Mouse (Mus musculus): ENCODE measurements at regions not wholly inside any gene's neighbourhood (a gene's known extent, or its start where the extent isn't known, plus 50 kb on each side); places are given as distances from the start of the nearest gene placed in this dataset.

GRCm38 (mm10) chr1:167938176-167938575, 249.1 kb downstream of the Lmx1a start:
- Histone ChIP-seq H3K27ac (ENCODE audit: low read length) (no peak overlapping the region), H3K4me1 (ENCODE audit: control insufficient read depth, insufficient read depth, low read length) (0 out of 2 replicates have a peak, but pooled peaks cover 4% of the 10 kb centered on the region), H3K36me3 (ENCODE audit: control insufficient read depth, insufficient read depth, low read length) (no peaks in the 10 kb centered on the region), H3K4me2 (ENCODE audit: low read length) (no peak overlapping the region), H3K27me3 (ENCODE audit: control insufficient read depth, insufficient read depth, low read depth, low read length) (no peaks in the 10 kb centered on the region; the same call in 1 of the 2 replicates), H3K9ac (ENCODE audit: low read depth, low read length) (no peak overlapping the region), H3K9me3 (replicated peaks; ENCODE audit: control insufficient read depth, low read length, poor library complexity, severe bottlenecking) (no peaks in the 10 kb centered on the region), H3K4me3 (ENCODE audit: low read depth, low read length) (no peak overlapping the region)
- WGBS = 93% methylated on average over 2 of the region's 2 CpGs
- ATAC-seq = no peak

GRCm38 (mm10) chr1:167942037-167942470, 253.0 kb downstream of the Lmx1a start:
- ATAC-seq = 0 out of 2 replicates have a peak, but pooled peaks have one; percentile 70
- H3K4me1 ChIP-seq (ENCODE audit: control insufficient read depth, insufficient read depth, low read length) = peaks cover 5% of the 10 kb centered on the region; the same call in 1 of the 2 replicates
- H3K27ac ChIP-seq (ENCODE audit: low read length) = 0 out of 2 replicates have a peak overlapping the region, but pooled peaks have one; percentile 3
- H3K36me3 ChIP-seq (ENCODE audit: control insufficient read depth, insufficient read depth, low read length) = no peaks in the 10 kb centered on the region
- H3K4me2 ChIP-seq (ENCODE audit: low read length) = peak overlapping the region; percentile 35
- H3K27me3 ChIP-seq (ENCODE audit: control insufficient read depth, insufficient read depth, low read depth, low read length) = no peaks in the 10 kb centered on the region
- H3K9me3 ChIP-seq (replicated peaks; ENCODE audit: control insufficient read depth, low read length, poor library complexity, severe bottlenecking) = no peaks in the 10 kb centered on the region
- 29% methylated on average over 8 of the region's 8 CpGs for WGBS
- H3K4me3 ChIP-seq (ENCODE audit: low read depth, low read length) = no peak overlapping the region
- H3K9ac ChIP-seq (ENCODE audit: low read depth, low read length) = no peak overlapping the region; the same call in 1 of the 2 replicates

- no peak for ATAC-seq
- no peaks in the 10 kb centered on the region for H3K9me3 ChIP-seq (replicated peaks; ENCODE audit: control insufficient read depth, low read length, poor library complexity, severe bottlenecking)
- peaks cover 15% of the 10 kb centered on the region; the same call in 1 of the 2 replicates for H3K4me1 ChIP-seq (ENCODE audit: control insufficient read depth, insufficient read depth, low read length)
- no peaks in the 10 kb centered on the region for H3K36me3 ChIP-seq (ENCODE audit: control insufficient read depth, insufficient read depth, low read length)
- H3K9ac ChIP-seq (ENCODE audit: low read depth, low read length) = no peak overlapping the region
- H3K4me3 ChIP-seq (ENCODE audit: low read depth, low read length) = no peak overlapping the region
- no peaks in the 10 kb centered on the region for H3K27me3 ChIP-seq (ENCODE audit: control insufficient read depth, insufficient read depth, low read depth, low read length)
- no peak overlapping the region for H3K4me2 ChIP-seq (ENCODE audit: low read length)
- H3K27ac ChIP-seq (ENCODE audit: low read length) = no peak overlapping the region
- 79% methylated on average over 8 of the region's 8 CpGs for WGBS
Observed at GRCm38 (mm10) chr1:167943121-167943520, 254.1 kb downstream of the Lmx1a start.

- ATAC-seq = no peak
Observed at GRCm38 (mm10) chr1:167945615-167946252, 256.7 kb downstream of the Lmx1a start.

GRCm38 (mm10) chr1:167947866-167948265, 258.8 kb downstream of the Lmx1a start:
- Histone ChIP-seq H3K4me1 (ENCODE audit: control insufficient read depth, insufficient read depth, low read length) (peaks cover 11% of the 10 kb centered on the region; the same call in 1 of the 2 replicates), H3K27me3 (ENCODE audit: control insufficient read depth, insufficient read depth, low read depth, low read length) (no peaks in the 10 kb centered on the region), H3K4me3 (ENCODE audit: low read depth, low read length) (no peak overlapping the region), H3K36me3 (ENCODE audit: control insufficient read depth, insufficient read depth, low read length) (no peaks in the 10 kb centered on the region), H3K4me2 (ENCODE audit: low read length) (no peak overlapping the region), H3K27ac (ENCODE audit: low read length) (no peak overlapping the region), H3K9me3 (replicated peaks; ENCODE audit: control insufficient read depth, low read length, poor library complexity, severe bottlenecking) (peaks cover 2% of the 10 kb centered on the region; the same call in 1 of the 2 replicates), H3K9ac (ENCODE audit: low read depth, low read length) (no peak overlapping the region)
- WGBS = 68% methylated on average over 7 of the region's 7 CpGs
- ATAC-seq = no peak

More at GRCm38 (mm10) chr1:167945615-167946252, 256.7 kb downstream of the Lmx1a start:
- Histone ChIP-seq H3K4me2 (ENCODE audit: low read length) (no peak overlapping the region), H3K36me3 (ENCODE audit: control insufficient read depth, insufficient read depth, low read length) (no peaks in the 10 kb centered on the region), H3K4me1 (ENCODE audit: control insufficient read depth, insufficient read depth, low read length) (peaks cover 15% of the 10 kb centered on the region; the same call in 1 of the 2 replicates), H3K4me3 (ENCODE audit: low read depth, low read length) (no peak overlapping the region), H3K27ac (ENCODE audit: low read length) (no peak overlapping the region), H3K9me3 (replicated peaks; ENCODE audit: control insufficient read depth, low read length, poor library complexity, severe bottlenecking) (no peaks in the 10 kb centered on the region), H3K9ac (ENCODE audit: low read depth, low read length) (no peak overlapping the region), H3K27me3 (ENCODE audit: control insufficient read depth, insufficient read depth, low read depth, low read length) (no peaks in the 10 kb centered on the region)
- WGBS = 76% methylated on average over 9 of the region's 9 CpGs

- no peak for ATAC-seq
- no peaks in the 10 kb centered on the region for H3K27me3 ChIP-seq (ENCODE audit: control insufficient read depth, insufficient read depth, low read depth, low read length)
- peaks cover 2% of the 10 kb centered on the region; the same call in 1 of the 2 replicates for H3K9me3 ChIP-seq (replicated peaks; ENCODE audit: control insufficient read depth, low read length, poor library complexity, severe bottlenecking)
- H3K27ac ChIP-seq (ENCODE audit: low read length) = no peak overlapping the region
- H3K36me3 ChIP-seq (ENCODE audit: control insufficient read depth, insufficient read depth, low read length) = no peaks in the 10 kb centered on the region
- H3K4me1 ChIP-seq (ENCODE audit: control insufficient read depth, insufficient read depth, low read length) = peaks cover 11% of the 10 kb centered on the region; the same call in 1 of the 2 replicates
- no peak overlapping the region for H3K4me3 ChIP-seq (ENCODE audit: low read depth, low read length)
- H3K4me2 ChIP-seq (ENCODE audit: low read length) = no peak overlapping the region
- no peak overlapping the region for H3K9ac ChIP-seq (ENCODE audit: low read depth, low read length)
Observed at GRCm38 (mm10) chr1:167951717-167952116, 262.7 kb downstream of the Lmx1a start.

- Histone ChIP-seq H3K4me1 (ENCODE audit: control insufficient read depth, insufficient read depth, low read length) (peaks cover 2% of the 10 kb centered on the region; the same call in 1 of the 2 replicates), H3K27ac (ENCODE audit: low read length) (no peak overlapping the region), H3K9me3 (replicated peaks; ENCODE audit: control insufficient read depth, low read length, poor library complexity, severe bottlenecking) (no peaks in the 10 kb centered on the region), H3K27me3 (ENCODE audit: control insufficient read depth, insufficient read depth, low read depth, low read length) (no peaks in the 10 kb centered on the region), H3K36me3 (ENCODE audit: control insufficient read depth, insufficient read depth, low read length) (no peaks in the 10 kb centered on the region), H3K4me3 (ENCODE audit: low read depth, low read length) (no peak overlapping the region), H3K9ac (ENCODE audit: low read depth, low read length) (no peak overlapping the region), H3K4me2 (ENCODE audit: low read length) (no peak overlapping the region)
- no peak for ATAC-seq
- WGBS = 95% methylated on average over 6 of the region's 6 CpGs
Observed at GRCm38 (mm10) chr1:167958531-167958930, 269.5 kb downstream of the Lmx1a start.

GRCm38 (mm10) chr1:167969545-167969944, 280.5 kb downstream of the Lmx1a start:
- no peaks in the 10 kb centered on the region for H3K27me3 ChIP-seq (ENCODE audit: control insufficient read depth, insufficient read depth, low read depth, low read length)
- H3K4me3 ChIP-seq (ENCODE audit: low read depth, low read length) = no peak overlapping the region
- no peaks in the 10 kb centered on the region for H3K9me3 ChIP-seq (replicated peaks; ENCODE audit: control insufficient read depth, low read length, poor library complexity, severe bottlenecking)
- no peaks in the 10 kb centered on the region for H3K4me1 ChIP-seq (ENCODE audit: control insufficient read depth, insufficient read depth, low read length)
- H3K36me3 ChIP-seq (ENCODE audit: control insufficient read depth, insufficient read depth, low read length) = no peaks in the 10 kb centered on the region
- WGBS = 31% methylated on average over 3 of the region's 3 CpGs
- H3K27ac ChIP-seq (ENCODE audit: low read length) = no peak overlapping the region
- ATAC-seq = no peak
- no peak overlapping the region for H3K9ac ChIP-seq (ENCODE audit: low read depth, low read length)
- no peak overlapping the region for H3K4me2 ChIP-seq (ENCODE audit: low read length)

- H3K4me1 ChIP-seq (ENCODE audit: control insufficient read depth, insufficient read depth, low read length) = no peaks in the 10 kb centered on the region
- H3K4me2 ChIP-seq (ENCODE audit: low read length) = no peak overlapping the region
- H3K36me3 ChIP-seq (ENCODE audit: control insufficient read depth, insufficient read depth, low read length) = no peaks in the 10 kb centered on the region
- H3K4me3 ChIP-seq (ENCODE audit: low read depth, low read length) = no peak overlapping the region
- H3K9me3 ChIP-seq (replicated peaks; ENCODE audit: control insufficient read depth, low read length, poor library complexity, severe bottlenecking) = no peaks in the 10 kb centered on the region
- H3K27me3 ChIP-seq (ENCODE audit: control insufficient read depth, insufficient read depth, low read depth, low read length) = no peaks in the 10 kb centered on the region
- H3K9ac ChIP-seq (ENCODE audit: low read depth, low read length) = no peak overlapping the region
- no peak for ATAC-seq
- no peak overlapping the region for H3K27ac ChIP-seq (ENCODE audit: low read length)
- WGBS = 24% methylated on average over 5 of the region's 5 CpGs
Observed at GRCm38 (mm10) chr1:167969985-167970384, 280.9 kb downstream of the Lmx1a start.
